Mouse (Mus musculus) granulocyte monocyte progenitor cell, adult 5-6 weeks (primary cell): ENCODE measurements around the gene Ms4a4a. TPM values are rescaled to one million over a fixed set of nuclear protein-coding genes. Genes with fewer than 3 reads are reported as not detected.

ENCODE experiments used
- ATAC-seq: replicated peaks from 2 replicates; pipeline ENCODE4 v1.8.0; 2016; ENCODE audit warnings: mild to moderate bottlenecking, moderate TSS enrichment, inconsistent platforms; ENCODE audit not compliant: poor library complexity, severe bottlenecking
- total RNA-seq, 2 experiments: library from RNA; stranded (forward) in 1 of 2; stranded (reverse) in 1 of 2; fragments of 200-712, 200-1000 nt in 1 of 2; fragments of >200 nt in 1 of 2; fragmentation: Nextera tagmentation in 1 of 2; gene quantifications; 2 replicates each; pipeline ENCODE4 v1.2.3; 2014 to 2017

Ms4a4a gene
- total RNA-seq (2014; fragmentation: Nextera tagmentation) (not detected in 2 replicates), total RNA-seq (2017) (not detected in 2 replicates)

DNA sequence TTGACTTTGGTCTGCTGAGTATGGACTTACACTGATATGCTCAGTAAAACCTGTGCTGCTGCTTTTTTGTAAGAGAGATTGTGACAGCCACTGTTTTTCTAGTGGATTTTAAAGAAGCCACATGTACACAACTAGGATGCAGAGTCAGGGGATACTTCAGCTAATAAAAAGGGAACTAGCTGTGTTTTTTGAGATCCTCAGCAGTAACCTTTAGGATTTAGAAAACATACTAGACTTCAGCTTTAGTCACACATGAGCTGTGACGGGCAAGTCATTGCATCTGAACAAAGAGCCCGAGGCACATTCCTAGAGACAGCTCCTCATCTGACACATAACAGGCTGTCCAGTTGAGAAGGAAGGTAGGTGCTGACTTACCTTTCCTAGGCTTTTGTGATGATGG lies at the start of gene Ms4a4a:
TSS of gene Ms4a4a (plus strand) at position 251 of the 400 bp plus-strand sequence.
- ATAC-seq, result 0 out of 2 replicates have a peak, but pooled peaks have one; percentile 7

DNA sequence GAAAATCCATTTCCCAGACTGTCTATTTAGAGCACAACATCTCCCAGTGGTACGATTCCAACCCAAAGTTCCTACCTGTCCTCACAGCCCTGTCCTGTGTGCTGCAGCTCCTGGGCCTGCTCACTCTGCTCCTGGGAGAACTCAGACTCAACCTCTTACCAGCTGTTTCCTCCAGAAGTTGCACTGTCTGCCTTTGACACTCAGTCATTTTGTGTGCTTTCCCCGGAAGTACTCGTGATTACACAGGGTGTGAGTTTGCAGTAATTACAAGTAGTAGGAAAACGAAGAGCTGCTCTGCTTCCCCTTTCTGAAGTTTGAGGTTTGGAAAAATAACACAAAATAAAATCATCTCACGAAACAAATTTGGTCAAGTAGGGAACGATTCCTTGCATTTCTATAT lies 39.4 kb upstream of the Ms4a4a start, which contains the start of gene Ms4a7:
TSS of gene Ms4a7 (minus strand) at position 215 of the 400 bp plus-strand sequence.
- ATAC-seq, result peak; percentile 98

DNA sequence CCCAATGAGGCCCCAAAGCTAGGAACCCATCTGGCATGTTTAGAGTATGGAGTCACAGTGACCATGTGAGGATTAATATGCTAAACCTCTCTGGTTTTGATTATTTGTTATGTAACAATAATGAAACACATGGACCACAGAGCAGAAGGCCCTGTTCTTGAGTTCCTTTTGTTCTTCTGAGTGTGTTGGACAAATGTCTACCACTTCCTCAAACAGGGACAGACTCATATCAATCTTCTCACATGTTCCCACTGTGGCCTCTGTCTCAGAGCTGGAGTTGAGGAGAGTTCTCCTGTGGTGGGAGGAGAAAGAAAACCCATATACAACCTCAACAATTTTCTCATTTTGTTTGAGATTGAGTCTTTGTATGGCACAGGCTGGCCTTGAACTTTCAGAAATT lies 32.2 kb upstream of the Ms4a4a start:
- peak; percentile 58 for ATAC-seq

DNA sequence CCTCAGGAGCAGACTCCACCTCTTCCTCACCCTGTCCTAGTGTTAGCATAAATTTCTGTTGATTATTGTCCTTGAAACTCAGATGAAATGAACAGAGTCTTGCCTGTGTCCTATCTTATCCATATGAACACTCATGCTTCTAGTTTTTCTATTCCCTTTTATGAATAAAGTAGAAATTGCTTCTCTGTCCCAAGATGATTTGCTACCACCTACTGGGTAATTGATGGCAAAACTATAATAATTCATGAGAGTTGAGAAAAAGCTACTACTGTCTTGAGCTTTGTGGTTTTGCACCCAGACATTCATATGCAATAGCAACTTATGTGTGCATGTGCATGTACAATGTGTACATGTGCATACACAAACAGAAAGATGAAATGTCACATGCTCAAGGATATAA lies 31.3 kb upstream of the Ms4a4a start:
- ATAC-seq, result no peak

DNA sequence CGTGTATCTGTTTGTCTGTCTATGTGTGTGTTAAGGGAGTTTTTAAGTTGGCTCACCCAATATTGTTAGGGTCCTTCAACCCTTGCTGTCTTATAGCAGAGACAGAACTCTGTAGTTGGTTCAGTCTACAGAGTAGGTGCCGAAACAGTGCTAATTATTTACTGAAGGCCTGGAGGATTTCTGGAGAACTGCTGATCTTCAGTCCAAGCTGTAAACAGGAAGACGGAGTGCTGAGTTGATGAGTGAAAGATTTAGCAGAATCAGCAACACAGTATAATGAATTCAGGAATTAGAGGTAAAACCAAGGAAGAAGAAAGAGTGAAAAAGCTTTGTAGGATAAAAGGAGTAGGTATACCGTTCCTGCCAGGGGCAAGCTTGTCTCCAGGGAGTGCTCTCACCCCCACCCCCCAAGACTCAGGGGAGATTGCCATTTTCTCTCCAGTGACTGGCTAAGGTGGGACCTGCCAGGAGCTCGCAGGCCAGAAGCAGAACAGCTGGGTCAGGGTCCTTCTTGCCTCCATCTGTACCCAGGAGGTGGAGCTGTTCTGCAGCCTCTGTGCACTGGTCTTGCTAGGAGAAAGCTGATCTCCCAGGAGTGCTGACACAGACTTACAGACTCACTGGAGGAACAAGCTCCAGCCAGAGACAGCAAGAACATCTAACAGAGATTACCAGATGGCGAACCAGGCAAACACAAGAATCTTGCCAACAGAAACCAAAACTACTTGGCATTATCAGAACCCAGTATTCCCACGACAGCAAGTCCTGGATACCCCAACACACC lies 25.4 kb upstream of the Ms4a4a start:
- no peak for ATAC-seq

DNA sequence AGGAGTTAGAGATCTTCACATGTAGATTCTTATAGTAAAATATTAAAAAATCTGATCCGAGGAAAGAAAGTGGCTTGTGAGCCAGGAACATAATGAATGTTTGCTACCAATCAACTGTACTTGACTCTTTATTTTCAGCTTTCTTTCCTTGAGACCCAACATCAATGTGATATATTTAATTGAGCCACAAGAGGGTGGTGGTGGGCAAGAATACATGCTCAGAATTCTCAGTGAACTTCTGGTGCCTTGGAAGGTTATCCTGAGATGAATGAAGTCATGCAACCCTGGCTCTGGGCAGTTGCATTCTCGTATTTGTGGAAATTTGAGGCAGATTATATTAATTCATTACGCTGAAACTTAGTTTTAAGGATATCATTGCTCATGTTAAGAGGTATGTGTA lies 23.4 kb upstream of the Ms4a4a start:
- peak; percentile 53; the same call in 1 of the 2 replicates for ATAC-seq

DNA sequence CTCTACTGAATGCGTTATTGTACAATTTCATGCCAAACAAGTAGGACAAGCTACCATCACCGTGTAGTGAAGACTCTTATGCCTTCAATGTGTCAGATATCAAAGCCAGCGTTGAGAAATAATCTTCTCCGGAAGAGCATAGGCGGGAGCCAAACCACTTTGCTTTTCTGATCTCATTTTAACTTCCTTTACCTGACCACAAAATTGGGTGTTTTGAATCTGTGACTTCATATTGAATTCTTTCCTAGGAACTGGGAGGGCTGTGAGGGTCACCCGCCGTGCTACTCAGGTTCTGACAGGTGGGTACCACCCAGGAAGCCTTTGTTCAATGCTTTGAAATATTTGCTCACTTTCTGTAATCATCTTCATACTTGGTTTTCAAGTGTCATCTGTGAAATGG lies 19.6 kb upstream of the Ms4a4a start:
- ATAC-seq, result peak; percentile 76

DNA sequence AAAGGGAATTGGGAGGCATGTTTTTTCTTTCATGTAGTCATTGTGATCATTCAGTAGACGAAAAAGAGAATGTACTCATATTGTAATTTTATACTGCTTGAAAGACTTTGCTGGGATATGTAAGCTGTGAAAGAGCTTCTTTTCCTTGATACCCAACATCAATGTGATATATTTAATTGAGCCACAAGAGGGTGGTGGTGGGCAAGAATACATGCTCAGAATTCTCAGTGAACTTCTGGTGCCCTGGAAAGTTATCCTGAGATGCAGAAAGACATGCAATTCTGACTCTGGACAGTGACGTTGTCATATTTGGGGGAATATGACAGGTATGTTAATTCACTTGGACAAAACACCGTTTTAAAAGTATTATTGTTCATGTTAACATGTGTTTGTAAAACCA lies 15.2 kb upstream of the Ms4a4a start:
- peak; percentile 42; the same call in 1 of the 2 replicates for ATAC-seq

DNA sequence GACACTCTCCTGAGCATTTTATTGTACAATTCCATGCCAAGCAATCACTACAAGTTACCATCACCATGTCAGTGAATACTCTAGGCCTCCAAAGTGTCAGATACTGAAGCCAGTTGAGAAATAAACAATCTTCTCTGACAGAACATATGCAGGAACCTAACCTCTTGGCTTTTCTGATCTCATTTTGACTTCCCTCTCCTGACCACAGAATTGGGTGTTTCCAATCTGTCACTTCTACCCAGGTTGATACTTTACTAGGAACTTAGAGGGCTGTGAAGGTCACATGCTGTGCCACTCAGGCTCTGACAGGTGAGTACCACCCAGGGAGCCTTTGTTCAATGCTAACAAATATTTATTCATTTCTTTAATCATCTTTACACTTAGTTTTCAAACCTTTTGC lies 13.3 kb upstream of the Ms4a4a start:
- peak; percentile 22; the same call in 1 of the 2 replicates for ATAC-seq

DNA sequence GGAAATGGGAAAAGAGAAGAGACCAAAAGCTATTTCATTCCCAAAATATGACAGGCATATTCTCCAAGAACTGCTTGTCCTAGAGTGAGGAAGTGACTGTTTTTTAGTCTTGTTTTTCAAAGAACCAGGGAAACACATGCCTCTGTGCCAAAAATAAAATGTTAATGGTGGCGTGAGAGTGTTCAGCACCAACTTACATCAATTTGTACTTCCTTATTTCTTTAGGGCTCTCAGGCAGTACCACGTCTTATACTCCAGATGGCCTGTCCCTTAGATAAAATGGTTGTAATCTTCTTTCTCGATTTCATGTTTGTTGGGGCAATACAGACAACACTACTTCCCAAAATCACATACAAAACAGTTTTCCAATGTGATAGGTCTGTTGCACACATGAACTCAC lies 7.0 kb upstream of the Ms4a4a start:
- peak; percentile 37 for ATAC-seq

DNA sequence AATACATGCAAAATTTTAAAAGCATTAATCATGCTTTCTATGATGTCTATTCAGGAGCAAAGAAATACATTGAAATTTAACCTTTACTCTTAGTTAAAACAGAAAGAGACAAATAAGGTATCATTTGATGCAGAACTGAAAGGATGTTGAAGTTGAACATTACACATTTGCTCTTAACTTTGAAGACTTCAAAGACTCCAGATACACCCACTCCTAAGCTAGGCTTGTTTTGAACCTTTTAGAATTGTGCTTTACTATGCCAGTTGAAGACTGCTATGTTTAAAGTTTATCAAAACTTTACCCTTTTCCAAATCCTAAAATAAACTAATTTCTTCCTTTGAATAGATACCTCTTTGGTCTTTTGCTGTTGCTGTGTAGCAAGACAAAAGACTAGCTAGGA lies 4.1 kb upstream of the Ms4a4a start:
- no peak for ATAC-seq

DNA sequence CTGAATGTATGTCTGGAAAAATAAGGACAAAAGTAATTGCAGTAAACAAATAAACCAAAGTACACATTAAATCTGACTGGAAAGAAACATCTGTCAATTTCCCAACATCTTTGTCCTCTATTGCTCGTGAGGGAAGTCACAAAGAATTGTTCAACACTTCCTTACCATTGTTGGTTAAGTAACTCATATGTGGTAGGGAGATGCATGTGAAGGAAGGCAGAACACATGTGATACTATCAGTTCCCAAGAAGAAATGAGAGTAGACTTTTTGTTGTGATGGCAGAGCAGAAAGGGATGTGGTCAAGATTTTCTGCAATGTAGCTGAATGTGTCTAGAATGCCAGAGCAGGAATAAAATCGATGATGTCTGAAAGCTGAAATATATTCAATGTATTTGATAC lies 1.1 kb downstream of the Ms4a4a start:
- peak; percentile 98 for ATAC-seq

DNA sequence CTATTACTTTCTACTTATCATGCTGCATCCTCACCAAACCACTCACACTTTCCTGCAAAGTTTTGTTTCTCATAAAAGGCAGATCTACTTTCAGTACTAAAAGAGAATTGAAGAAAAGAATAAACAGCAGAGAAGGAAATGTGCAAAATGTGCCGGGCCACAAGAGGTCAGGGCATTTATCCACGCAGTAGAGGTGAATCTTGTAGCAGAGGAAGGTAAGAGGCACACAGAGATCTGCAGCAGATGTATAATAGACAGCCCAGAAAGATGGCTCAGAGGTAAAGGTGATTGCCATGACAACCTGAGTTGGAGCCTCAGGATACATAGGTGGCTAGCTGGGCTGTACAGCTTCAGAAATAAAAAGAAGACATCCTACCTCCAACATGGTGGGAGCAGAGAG lies 11.8 kb downstream of the Ms4a4a start:
- ATAC-seq, result no peak

DNA sequence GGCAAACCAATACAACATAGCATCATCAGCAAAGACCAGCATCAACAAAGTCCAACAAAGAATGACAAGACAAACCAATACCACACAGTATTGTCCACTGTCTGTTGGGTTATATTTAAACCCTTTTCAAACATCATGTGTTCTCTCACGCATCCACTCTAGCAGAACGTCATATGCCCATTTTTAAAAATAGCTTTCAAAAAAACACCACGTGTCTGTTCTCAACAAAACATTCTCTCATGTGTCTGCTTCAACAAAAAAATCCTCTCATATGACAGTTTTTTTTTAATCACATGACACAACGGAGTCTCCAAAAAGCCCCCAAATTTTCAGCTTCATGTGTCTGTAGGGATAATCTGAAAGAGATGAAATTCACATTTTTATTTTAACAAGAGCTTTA lies 12.4 kb downstream of the Ms4a4a start:
- no peak for ATAC-seq

DNA sequence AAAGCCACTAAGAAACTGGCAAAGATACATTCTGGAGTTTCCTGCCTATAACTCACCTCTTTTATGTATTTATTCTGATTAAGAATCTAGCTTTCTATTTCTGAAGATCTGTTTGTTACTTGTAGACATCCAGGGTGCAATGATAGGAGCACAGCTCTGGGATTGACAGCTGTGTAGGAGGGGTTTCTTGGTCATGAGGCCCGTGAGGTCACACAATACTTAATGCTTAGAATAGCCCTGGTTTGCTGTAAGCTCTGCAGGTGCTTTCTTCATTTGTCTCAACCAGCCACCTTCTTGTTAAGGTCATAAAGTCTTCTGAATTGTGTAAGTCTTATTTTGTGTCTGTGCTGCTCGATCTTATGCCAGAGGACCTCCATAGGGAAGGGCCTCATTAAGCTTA lies 13.6 kb downstream of the Ms4a4a start:
- ATAC-seq, result no peak

DNA sequence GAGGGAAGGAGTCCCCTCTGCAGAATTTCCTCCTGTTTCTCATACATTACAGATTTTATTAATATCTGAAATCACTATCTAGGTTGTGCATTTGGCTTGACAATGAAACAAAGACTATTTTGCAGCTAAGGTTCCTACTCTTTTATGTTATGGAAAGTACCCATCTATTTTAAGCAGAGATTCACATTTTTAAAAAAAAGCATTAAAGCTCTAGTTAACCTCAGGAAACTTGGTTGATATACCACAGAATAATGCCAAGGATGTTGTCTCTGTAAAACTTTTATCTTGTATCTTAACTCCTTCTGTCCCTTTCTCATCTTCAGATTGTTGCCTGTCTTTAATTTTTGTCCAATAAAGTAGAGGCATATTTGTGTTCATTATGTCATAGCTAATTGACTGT lies 20.4 kb downstream of the Ms4a4a start:
- no peak for ATAC-seq

DNA sequence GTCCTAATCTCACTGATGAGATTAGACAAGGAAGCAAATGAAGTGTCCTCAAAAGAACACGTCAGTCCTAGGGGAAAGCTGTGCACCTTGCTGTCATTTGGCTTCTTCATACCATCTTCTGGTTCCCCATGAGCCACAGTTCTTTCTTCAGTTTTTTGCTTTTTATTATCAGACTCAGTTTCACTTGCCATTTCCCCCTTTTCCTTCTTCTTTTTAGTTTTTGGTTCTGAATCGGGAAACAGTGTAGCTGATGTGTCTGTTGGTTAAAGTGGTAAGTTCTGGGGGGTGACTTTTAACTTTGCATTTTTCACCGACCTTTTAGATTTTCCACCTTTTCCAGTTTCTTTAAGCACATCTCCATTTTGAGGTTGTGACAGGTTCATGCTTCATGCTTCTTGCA lies 29.2 kb downstream of the Ms4a4a start, which contains the start of gene Ms4a4c:
TSS of gene Ms4a4c (plus strand) at position 244 of the 400 bp plus-strand sequence.
- peak; percentile 75 for ATAC-seq

DNA sequence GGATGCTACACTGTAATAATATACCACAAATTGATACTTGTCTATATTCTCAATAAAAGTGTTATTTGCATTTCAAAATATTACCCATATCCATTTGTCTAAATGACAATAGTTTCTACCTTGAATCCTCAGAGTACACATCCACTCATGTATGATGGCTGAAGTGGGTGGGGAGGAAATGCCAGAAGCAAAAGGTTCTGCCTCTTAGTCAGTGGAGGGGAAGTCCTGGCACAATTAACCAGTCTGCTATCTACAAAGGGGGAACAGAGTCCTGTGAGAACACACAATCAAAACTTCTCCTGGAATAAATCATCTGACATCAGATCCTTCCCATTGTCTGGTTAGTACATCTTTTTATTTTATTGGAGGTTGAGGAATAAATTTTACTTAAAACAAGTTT lies 32.1 kb downstream of the Ms4a4a start:
- ATAC-seq, result no peak

DNA sequence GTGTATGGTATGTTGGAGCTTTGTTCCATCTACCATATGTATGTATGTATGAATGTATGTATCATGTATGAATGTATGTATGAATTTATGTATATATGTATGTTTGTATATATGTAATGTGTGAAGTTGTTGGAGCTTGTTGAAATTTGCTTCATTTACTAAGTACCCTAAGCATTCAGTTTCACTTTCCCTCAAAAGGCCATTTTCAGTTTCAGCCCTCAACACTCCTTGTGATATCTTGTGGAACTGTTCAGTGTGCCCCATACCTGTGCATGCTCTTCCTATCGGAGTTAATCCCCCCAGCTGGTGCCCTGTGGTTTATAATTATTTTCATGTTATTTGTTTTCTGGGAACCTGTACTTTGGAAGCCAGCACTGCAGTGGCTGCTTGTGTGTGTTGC lies 33.3 kb downstream of the Ms4a4a start:
- no peak; the same call in 1 of the 2 replicates for ATAC-seq

DNA sequence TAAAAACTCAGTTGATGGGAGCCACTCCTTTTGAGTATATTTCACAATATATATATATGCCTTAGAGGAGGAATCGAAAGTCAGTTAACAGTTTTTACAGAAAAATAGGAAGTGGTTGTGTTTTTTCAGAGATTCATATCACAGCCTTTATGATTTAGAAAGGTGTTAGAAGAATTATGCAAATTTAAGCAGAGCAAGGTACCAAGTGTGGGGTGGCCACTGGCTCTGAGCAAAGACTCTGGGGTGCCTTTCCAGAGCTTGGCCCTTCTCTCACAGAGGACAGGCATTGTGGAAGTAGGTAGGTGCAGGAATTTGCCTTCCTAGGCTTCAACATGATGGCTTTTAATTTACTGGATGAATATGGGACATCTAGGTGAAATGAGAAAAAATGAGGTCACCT lies 36.3 kb downstream of the Ms4a4a start:
- ATAC-seq, result peak; percentile 80

DNA sequence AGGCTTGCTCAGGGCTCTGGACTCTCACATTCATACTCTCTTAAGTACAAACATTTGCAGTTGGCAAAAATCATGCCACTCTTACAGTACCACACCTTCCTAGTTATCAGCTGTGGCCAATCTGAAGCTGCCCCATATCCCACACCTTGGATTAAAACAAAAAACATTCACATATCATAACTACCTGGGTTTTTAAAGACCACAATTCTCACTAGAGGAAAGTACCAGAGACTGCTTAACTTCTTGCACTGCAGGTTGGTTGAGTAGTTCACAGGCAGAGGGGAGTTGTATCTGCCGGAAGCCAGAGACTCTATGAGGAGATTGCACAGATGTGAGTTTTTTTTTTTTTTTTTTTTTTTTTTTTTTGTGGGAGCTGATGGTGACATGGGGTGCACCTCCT lies 38.8 kb downstream of the Ms4a4a start:
- no peak for ATAC-seq

DNA sequence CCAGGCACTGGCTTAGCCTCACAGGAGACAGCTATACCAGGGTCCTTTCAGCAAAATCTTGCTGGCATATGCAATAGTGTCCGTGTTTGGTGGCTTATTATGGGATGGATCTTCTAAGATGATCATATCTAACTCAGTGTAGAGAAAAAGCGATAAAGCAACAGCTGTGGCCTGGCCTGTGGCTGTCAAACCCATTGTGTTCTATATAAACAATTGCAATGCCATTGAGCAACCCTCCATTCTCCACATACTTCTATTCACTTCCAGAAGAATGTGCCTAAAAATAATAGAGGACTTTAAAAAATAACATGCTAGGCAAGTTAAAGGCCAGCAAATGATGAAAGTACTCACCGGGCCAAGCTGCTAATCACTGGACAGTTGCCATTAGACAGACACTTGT lies 40.3 kb downstream of the Ms4a4a start:
- no peak for ATAC-seq
